Mouse (Mus musculus) adrenal gland, postnatal 10 days (tissue): ENCODE measurements around the gene Akap2. TPM values are rescaled to one million over a fixed set of nuclear protein-coding genes. Genes with fewer than 3 reads are reported as not detected.

Experiments
- DNase-seq: peaks from one replicate; pipeline ENCODE4 v3.0.0; 2021; ENCODE audit warnings: mixed read lengths
- total RNA-seq, 2 experiments: library from RNA; stranded (reverse); gene quantifications; 2 replicates each; pipeline ENCODE4 v1.2.3; 2021

Gene Akap2
- total RNA-seq, 2 experiments from 2014 or later: 87.7 to 92.0 TPM

- DNase-seq: peak; percentile 40
These were observed 40.5 kb downstream of the Akap2 start for GRCm38 (mm10) chr4:57757997-57758396.

- peak; percentile 23 for DNase-seq
These were observed 45.0 kb downstream of the Akap2 start for GRCm38 (mm10) chr4:57762424-57762823.

GRCm38 (mm10) chr4:57764392-57764791 lies 46.9 kb downstream of the Akap2 start:
- no peak for DNase-seq

DNA sequence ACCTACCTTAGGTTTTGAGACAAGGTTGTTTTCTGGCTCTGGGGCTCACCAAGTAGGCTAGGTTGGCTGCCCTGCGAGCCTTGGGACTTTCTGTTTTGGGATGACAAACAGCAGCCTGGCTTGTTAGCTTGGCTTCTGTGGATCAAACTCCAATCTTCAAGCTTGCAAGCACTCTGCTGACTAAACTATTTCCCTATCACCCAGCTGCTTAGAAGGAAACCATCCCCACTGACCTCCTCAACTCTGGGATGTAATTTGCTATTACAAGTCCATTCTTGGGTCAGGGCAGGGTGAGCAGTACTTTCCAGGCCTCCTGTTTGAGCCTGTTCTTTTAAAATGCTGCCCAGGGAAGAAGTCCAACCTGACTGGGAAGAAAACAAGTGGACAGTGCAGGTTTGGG lies 47.5 kb downstream of the Akap2 start:
- no peak for DNase-seq

DNA sequence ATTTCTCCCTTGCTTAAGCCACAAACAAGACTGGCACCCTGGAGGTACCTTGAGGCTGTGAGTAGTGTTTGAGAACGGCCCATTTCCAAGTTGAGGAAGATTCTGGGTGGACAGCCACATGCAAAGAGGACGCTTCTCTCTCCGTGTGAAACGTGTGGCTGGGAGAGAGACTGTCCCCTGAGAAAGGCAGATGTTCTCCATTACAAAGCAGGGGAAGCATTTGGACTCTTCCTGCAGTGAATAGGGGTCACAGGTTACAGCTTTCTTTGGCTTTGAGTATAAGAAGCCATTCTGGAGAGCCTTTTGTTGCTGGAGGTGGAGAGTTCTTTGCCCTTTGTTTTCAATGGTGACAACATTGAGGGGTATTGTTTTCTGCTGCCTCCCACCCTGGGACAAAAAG lies 48.3 kb downstream of the Akap2 start:
- no peak for DNase-seq

- DNase-seq: no peak
These were observed 51.5 kb downstream of the Akap2 start for GRCm38 (mm10) chr4:57769007-57769406.

DNA sequence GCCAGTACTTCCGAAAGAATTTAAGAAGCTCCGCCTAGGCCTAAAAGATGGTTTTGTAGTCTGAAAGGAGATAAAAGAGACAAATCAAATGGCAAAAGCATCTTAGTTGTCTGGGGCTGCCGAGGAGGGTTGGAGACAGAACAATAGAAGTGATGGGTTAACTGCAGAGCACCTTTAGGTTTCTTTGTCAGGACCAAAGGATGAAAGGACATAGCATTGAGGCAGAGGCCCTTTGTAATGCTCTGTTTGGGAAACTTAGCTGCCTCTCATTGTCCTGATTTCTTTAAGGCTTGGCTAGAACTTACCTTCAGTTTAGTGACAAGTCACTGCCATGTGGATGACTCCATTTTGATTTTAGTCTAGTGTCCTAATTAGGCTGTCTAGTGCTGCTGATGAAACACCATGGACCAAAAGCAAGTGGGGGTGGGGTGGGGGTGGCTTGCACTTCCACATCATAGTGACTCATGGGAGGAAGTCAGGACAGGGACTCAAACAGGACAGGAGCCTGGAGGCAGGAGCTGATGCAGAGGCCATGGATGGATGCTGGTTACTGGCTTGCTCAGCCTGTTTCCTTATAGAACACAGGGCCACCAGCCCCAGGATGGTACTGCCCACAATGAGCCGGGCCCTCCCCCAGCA lies 52.8 kb downstream of the Akap2 start:
- DNase-seq: no peak

- DNase-seq: no peak
These were observed 54.2 kb downstream of the Akap2 start for GRCm38 (mm10) chr4:57771558-57772219.

DNA sequence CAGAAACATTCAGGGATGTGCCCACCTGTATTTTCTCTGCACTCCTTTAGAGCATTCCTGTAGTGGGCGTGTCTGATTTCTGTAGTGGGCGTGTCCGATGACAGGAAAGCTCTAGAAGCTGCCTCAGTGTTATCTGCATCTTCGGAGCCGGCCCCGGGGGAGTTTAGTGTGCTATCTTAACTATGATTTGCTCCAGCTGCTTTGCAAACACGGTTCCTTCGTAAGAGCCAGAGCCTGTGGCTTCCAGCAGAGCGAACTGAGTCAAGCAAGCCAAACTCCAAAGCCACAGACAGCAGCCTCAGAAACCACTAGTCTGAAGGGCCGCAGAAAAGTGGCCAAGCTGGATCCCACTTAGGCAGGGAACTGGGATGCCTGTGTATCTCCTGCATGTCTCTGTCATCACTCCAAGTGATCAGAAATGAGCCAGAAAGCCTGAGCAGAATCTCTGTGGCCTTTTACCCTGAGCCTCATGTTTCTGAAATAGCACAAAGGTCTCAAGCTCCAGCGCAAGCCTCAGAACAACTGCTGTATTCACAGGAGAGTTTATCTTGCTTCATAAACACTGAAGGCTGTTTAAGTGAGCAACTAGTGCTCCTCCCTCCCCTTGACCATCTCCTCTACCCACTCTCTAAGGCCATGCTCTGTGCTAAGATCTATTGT lies 55.5 kb downstream of the Akap2 start:
- DNase-seq: no peak

DNA sequence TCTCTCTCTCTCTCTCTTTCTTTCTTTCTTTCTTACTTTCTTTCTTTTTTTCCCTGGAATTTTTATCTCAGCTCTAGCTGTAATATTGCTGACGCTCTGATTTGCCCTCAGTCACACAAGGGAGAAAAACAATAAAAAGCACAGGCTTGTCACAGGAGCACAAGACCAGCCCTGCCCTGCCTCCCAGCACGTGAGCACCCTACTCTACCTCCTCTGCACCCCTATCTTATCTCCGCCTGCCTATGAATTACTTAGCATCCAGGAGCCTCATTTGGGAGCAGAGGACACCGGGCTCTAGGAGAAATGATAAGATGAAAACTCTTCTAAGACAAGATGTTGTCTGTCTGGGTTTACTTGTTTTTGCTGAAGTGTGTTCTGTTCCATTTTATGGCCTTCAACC lies 57.1 kb downstream of the Akap2 start:
- DNase-seq: no peak

- no peak for DNase-seq
These were observed 58.1 kb downstream of the Akap2 start for GRCm38 (mm10) chr4:57775582-57775981.

DNA sequence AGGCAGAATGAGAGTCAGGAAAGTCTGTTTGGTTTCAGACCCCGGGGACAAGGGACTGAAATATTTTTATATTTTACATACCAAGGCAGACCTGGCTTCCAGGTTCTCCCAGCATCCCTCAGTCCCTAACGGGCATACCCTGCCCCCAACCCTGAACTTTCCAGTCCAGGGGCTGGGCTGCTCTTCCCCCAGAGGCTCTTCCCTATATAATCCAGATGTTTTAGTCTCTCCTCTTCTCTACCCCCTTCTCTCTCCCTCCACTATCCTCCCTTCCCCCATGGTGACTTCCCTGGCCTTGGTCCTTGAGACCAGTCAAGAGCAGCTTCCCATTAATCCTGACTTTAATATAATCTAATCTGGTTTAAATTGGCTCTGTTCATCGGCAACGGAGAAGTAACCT lies 62.9 kb downstream of the Akap2 start:
- DNase-seq: no peak

- no peak for DNase-seq
These were observed 63.6 kb downstream of the Akap2 start for GRCm38 (mm10) chr4:57780833-57781641.

DNA sequence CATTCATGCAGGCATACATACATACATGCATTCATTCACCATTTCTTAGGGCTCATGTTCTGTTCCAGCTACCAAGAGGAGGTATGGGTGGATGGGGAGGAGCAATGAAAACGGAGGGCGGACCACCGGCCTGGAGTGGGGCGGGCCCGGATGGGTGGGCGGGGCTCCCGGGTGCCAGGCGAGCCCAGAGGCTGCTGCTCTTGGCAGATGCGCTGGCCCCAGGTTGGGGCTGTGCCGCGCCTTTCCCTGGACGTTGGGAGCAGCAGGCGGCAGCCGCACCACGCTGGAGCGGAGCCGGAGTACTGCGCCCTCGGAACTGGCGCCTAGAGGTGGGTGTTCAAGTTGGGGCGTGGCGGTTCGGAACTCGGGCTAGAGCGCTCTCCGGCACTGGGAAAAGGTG lies 64.5 kb downstream of the Akap2 start:
- DNase-seq: peak; percentile 88

DNA sequence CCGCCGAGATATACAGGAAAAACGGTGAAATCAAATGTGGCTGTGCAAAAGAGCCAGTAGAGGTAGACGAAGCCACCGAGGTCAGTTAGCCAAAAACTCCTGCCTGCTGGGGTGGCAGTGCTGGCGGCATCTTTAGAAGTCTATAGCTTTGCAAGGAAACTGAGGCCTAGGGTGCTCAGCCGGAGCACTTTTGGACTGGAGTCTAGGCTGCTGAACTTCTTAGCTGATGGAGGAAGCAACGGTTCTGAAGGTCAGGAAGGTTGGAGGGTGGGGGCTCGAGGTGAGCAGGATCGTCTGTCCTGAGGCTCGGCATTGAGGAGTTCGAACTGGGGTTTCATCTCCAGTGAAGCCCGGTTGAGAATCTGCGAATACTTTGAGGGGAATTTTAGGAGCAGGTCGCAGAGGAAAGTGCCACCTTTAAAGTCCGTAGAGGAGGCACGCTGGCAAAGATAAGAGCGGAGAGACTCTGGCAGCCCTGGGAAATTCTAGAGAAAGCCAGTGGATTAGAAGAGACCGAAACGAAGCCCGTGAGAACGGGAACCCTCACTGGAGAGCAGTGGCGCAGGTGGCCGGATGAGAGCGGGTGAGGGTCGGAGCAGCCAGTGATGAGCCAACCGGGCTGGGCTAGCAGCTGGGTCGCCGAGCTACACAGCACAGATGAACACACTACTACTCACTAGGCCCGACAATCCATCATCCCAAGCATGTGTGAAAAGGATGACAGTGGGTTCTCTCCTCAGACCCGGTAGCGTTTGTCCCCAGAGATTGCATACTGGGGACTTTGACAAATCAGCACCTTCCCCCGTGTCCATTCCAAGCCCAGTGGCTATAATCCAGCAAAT lies 65.3 kb downstream of the Akap2 start:
- peak; percentile 35 for DNase-seq

DNA sequence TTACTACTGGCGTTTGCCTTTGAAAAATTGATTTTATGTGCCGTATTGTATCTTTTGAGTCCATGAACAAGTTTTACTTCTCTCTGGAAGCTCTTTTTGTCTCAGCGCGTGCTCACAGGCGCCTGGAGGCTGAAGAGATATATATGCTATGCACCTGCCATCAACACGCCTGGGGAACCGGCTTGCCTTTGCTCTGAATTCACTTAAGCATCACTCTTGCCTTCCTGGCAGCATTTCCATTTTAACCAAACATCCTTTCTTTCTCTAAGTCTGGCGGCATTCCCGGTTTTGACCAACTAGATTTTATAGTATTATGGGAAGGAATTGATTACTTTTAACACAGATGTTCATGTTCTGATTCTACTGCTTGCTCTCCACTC lies 65.9 kb downstream of the Akap2 start:
- DNase-seq: no peak

- peak; percentile 41 for DNase-seq
These were observed 66.6 kb downstream of the Akap2 start for GRCm38 (mm10) chr4:57783853-57784600.

GRCm38 (mm10) chr4:57788709-57789108 lies 71.3 kb downstream of the Akap2 start:
- peak; percentile 35 for DNase-seq

GRCm38 (mm10) chr4:57789118-57789517 lies 71.7 kb downstream of the Akap2 start:
- DNase-seq: no peak

GRCm38 (mm10) chr4:57793989-57794388 lies 76.5 kb downstream of the Akap2 start:
- no peak for DNase-seq

DNA sequence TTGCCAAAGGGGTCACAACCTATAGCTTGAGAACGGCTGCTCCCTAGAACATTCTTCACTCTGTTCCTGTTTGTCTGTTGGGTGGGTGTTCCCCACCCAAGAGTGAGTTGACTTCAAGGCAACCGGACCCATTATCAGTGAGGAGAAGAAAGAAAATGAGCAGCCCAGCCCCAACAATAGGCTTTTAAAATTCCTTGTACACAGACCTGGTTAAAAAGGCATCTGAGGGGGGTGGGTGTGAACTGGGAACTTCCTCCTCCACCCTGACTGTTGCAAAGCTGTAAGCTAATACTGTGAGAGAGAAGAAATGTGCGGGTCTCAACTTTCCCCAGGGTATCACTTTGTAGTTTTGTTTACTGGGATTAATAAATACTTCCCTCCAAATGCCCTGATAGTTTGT lies 77.1 kb downstream of the Akap2 start:
- no peak for DNase-seq
